Mouse (Mus musculus) midbrain, embryonic 14.5 days (tissue): ENCODE data around the gene Trappc10. TPM values are rescaled to one million over a fixed set of nuclear protein-coding genes. Genes with fewer than 3 reads are reported as not detected.
A peak's percentile ranks its signal among the peaks of the same experiment; 100 is the strongest.

Experiments used
- ATAC-seq: fragments of 200-750 bp; cut with Nextera tagmentation; 2 replicates; pipeline ENCODE4 v1.8.0; 2017; ENCODE audit warnings: moderate number of reproducible peaks, moderate library complexity; ENCODE audit not compliant: low FRiP score, low TSS enrichment
- DNase-seq: peaks from one replicate; pipeline ENCODE4 v3.0.0-alpha.2; 2015
- H3K27ac ChIP-seq: fragments of 300-500 bp; sonication (generic); replicated peaks from 2 replicates; pipeline ENCODE4 v1.5.1; 2014; ENCODE audit warnings: mild to moderate bottlenecking, low read depth, low read length, moderate library complexity
- H3K27me3 ChIP-seq: fragments of 300-500 bp; sonication (generic); 2 replicates; pipeline ENCODE4 v1.6.1; 2014; ENCODE audit warnings: low read length, control low read depth, mixed read lengths; ENCODE audit not compliant: control insufficient read depth, insufficient read depth
- H3K36me3 ChIP-seq: fragments of 300-500 bp; sonication (generic); 2 replicates; pipeline ENCODE4 v1.6.1; 2014; ENCODE audit warnings: low read length, control low read depth; ENCODE audit not compliant: control insufficient read depth, insufficient read depth
- H3K4me1 ChIP-seq: fragments of 300-500 bp; sonication (generic); 2 replicates; pipeline ENCODE4 v1.6.1; 2014; ENCODE audit warnings: mild to moderate bottlenecking, antibody characterized with exemption, low read length, control low read depth; ENCODE audit not compliant: control insufficient read depth, insufficient read depth
- H3K4me2 ChIP-seq: fragments of 300-500 bp; sonication (generic); 2 replicates; pipeline ENCODE4 v1.6.1; 2014; ENCODE audit warnings: mild to moderate bottlenecking, low read length, moderate library complexity
- H3K4me3 ChIP-seq: fragments of 300-500 bp; sonication (generic); replicated peaks from 2 replicates; pipeline ENCODE4 v1.5.1; 2014; ENCODE audit warnings: low read depth, low read length
- H3K9ac ChIP-seq: fragments of 300-500 bp; sonication (generic); replicated peaks from 2 replicates; pipeline ENCODE4 v1.6.1; 2014; ENCODE audit warnings: mild to moderate bottlenecking, low read length, moderate library complexity
- H3K9me3 ChIP-seq: fragments of 300-500 bp; sonication (generic); 2 replicates; pipeline ENCODE4 v1.6.1; 2016; ENCODE audit warnings: low read length, control low read depth, mixed read lengths; ENCODE audit not compliant: control insufficient read depth
- WGBS: fragments of 180-500 bp; shearing (Covaris S2); extraction: QIAGEN DNeasy Blood & Tissue Kit; methylation state at CpG from one replicate; pipeline ENCODE4 v1.1.7; 2014; 5-methylcytosine and 5-hydroxymethylcytosine counted together
- polyA plus RNA-seq: library from polyadenylated mRNA; unstranded; fragments of >200 nt; fragmentation: Nextera tagmentation; extraction: Ambion mirVana; gene quantifications from 2 replicates; pipeline ENCODE4 v1.2.1, GENCODE M21; 2014

Gene Trappc10
- 33.4 and 37.2 TPM in 2 replicates for polyA plus RNA-seq

- no peaks in the 10 kb centered on the region for H3K27me3 ChIP-seq
- no peaks in the 10 kb centered on the region for H3K9me3 ChIP-seq
- peak within 1 kb of the TSS; percentile 73 for H3K4me2 ChIP-seq
- H3K27ac ChIP-seq, result peak within 1 kb of the TSS; percentile 86
- peak; percentile 95 for DNase-seq
- H3K4me3 ChIP-seq, result peak within 1 kb of the TSS; percentile 72
- under 1% methylated on average over 72 of the region's 74 CpGs for WGBS
- ATAC-seq, result peak; percentile 94
- peak within 1 kb of the TSS; percentile 85 for H3K9ac ChIP-seq
- H3K4me1 ChIP-seq, result peaks cover 15% of the 10 kb centered on the region
- H3K36me3 ChIP-seq, result no peaks in the 10 kb centered on the region
Measured at GRCm38 (mm10) chr10:78244438-78245224, at the start of gene Trappc10. Gene Trappc10, minus strand, starts transcription at chr10:78244641.

DNA sequence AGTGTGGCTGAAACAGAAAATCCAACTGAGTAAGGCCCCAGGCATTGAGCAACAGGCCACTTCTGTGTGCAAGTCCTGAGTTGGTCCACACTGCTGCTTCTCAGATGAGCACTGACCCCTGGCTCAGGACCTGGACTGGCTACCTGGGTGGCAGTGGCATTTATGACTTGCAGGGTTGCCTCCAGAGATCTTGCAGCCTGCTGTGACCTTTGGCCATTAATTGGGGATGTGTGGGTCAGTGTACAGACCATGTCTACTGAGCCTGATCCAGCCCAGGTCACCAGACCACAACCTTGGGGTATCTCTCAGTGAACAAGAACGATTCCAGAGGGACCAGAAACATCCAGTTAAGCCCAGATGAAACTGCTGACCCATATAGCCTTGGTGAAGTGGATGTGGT is 49.1 kb upstream of the Trappc10 start:
- no peak for DNase-seq
- Histone ChIP-seq H3K27me3 (no peaks in the 10 kb centered on the region), H3K4me3 (no peak overlapping the region), H3K4me1 (no peaks in the 10 kb centered on the region), H3K36me3 (no peaks in the 10 kb centered on the region), H3K27ac (no peak overlapping the region), H3K4me2 (no peak overlapping the region), H3K9me3 (no peaks in the 10 kb centered on the region), H3K9ac (no peak overlapping the region)
- no peak for ATAC-seq
- WGBS, result 82% methylated on average over 1 of the region's 1 CpGs

GRCm38 (mm10) chr10:78292381-78292780 is 47.9 kb upstream of the Trappc10 start:
- H3K27me3 ChIP-seq, result no peaks in the 10 kb centered on the region
- H3K36me3 ChIP-seq, result peaks cover 6% of the 10 kb centered on the region
- no peak overlapping the region for H3K4me3 ChIP-seq
- no peaks in the 10 kb centered on the region for H3K4me1 ChIP-seq
- ATAC-seq (no peak), DNase-seq (no peak)
- 97% methylated on average over 5 of the region's 5 CpGs for WGBS
- H3K9ac ChIP-seq, result no peak overlapping the region
- no peak overlapping the region for H3K27ac ChIP-seq
- no peak overlapping the region for H3K4me2 ChIP-seq
- no peaks in the 10 kb centered on the region for H3K9me3 ChIP-seq

- Histone ChIP-seq H3K4me2 (no peak overlapping the region), H3K4me1 (no peaks in the 10 kb centered on the region), H3K27me3 (no peaks in the 10 kb centered on the region), H3K9me3 (no peaks in the 10 kb centered on the region), H3K9ac (no peak overlapping the region), H3K4me3 (no peak overlapping the region), H3K36me3 (peaks cover 20% of the 10 kb centered on the region), H3K27ac (no peak overlapping the region)
- DNase-seq (no peak), ATAC-seq (no peak)
- WGBS, result 95% methylated on average over 8 of the region's 8 CpGs
Measured at GRCm38 (mm10) chr10:78290730-78291535, 46.5 kb upstream of the Trappc10 start.

- no peaks in the 10 kb centered on the region for H3K27me3 ChIP-seq
- H3K36me3 ChIP-seq, result peaks cover 38% of the 10 kb centered on the region
- H3K4me2 ChIP-seq, result no peak overlapping the region
- no peaks in the 10 kb centered on the region for H3K4me1 ChIP-seq
- H3K9ac ChIP-seq, result no peak overlapping the region
- ATAC-seq (no peak), DNase-seq (no peak)
- WGBS, result 91% methylated on average over 4 of the region's 4 CpGs
- no peak overlapping the region for H3K27ac ChIP-seq
- no peak overlapping the region for H3K4me3 ChIP-seq
- no peaks in the 10 kb centered on the region for H3K9me3 ChIP-seq
Measured at GRCm38 (mm10) chr10:78288896-78289295, 44.5 kb upstream of the Trappc10 start.

- Histone ChIP-seq H3K9me3 (no peaks in the 10 kb centered on the region), H3K9ac (no peak overlapping the region), H3K36me3 (peaks cover 46% of the 10 kb centered on the region), H3K4me3 (no peak overlapping the region), H3K4me2 (no peak overlapping the region), H3K27me3 (no peaks in the 10 kb centered on the region), H3K27ac (no peak overlapping the region), H3K4me1 (no peaks in the 10 kb centered on the region)
- DNase-seq, result no peak
- whole genome bisulfite sequencing, result 86% methylated on average over 5 of the region's 5 CpGs
- ATAC-seq, result no peak
Measured at GRCm38 (mm10) chr10:78288135-78288534, 43.7 kb upstream of the Trappc10 start.

- ATAC-seq (no peak), DNase-seq (no peak)
- Histone ChIP-seq H3K4me3 (no peak overlapping the region), H3K9ac (no peak overlapping the region), H3K4me2 (no peak overlapping the region), H3K27ac (no peak overlapping the region), H3K36me3 (peaks cover 51% of the 10 kb centered on the region), H3K4me1 (no peaks in the 10 kb centered on the region), H3K27me3 (no peaks in the 10 kb centered on the region), H3K9me3 (no peaks in the 10 kb centered on the region)
- WGBS, result 97% methylated on average over 22 of the region's 22 CpGs
Measured at GRCm38 (mm10) chr10:78287465-78288132, 43.2 kb upstream of the Trappc10 start.

DNA sequence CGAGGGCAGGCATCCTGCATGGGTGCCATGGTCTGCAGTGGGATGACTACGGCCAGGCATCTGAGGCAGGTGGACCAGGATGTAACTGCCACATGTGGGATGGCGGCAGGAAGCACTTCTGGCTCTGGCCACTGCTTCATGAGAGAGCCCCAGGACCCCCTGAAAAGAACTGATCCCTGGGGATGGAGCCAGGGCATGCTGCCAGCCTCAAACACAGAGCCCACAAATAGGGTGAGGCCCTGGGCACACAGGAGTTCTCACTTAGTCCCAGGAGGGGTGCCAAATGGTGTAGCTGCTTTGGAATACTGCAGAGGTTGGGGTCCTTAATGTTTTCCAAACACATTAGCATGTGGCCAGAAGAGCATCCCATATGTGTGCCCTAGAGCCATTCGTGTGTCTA is 41.5 kb upstream of the Trappc10 start:
- no peak for ATAC-seq
- 93% methylated on average over 4 of the region's 4 CpGs for WGBS

More for the DNA sequence above, 41.5 kb upstream of the Trappc10 start:
- Histone ChIP-seq H3K9ac (no peak overlapping the region), H3K4me1 (no peaks in the 10 kb centered on the region), H3K4me3 (no peak overlapping the region), H3K9me3 (no peaks in the 10 kb centered on the region), H3K27ac (no peak overlapping the region), H3K36me3 (peaks cover 68% of the 10 kb centered on the region), H3K27me3 (no peaks in the 10 kb centered on the region), H3K4me2 (no peak overlapping the region)
- no peak for DNase-seq
